Mouse (Mus musculus) testis, adult 10 weeks (tissue): ENCODE results near the gene Dis3. TPM values are rescaled to one million over a fixed set of nuclear protein-coding genes. Genes with fewer than 3 reads are reported as not detected.

Source experiments
- polyA plus RNA-seq: library from polyadenylated mRNA; stranded (reverse); fragments of 350-450 nt; fragmentation: Illumina TruSeq; extraction: RNeasy Lipid Tissue Mini Kit (QIAGEN cat#74804); gene quantifications from one replicate; pipeline ENCODE4 v1.2.3, GENCODE M21; 2014; ENCODE audit warnings: low read depth, low replicate concordance

The Dis3 gene
- 145 TPM for polyA plus RNA-seq

GRCm38 (mm10) chr14:99099267-99099966 is at the start of gene Dis3, which contains the start of gene Pibf1:
Gene Dis3, minus strand, starts transcription at chr14:99099770.
Gene Pibf1, plus strand, starts transcription at chr14:99099424.

GRCm38 (mm10) chr14:99046031-99046781 is 53.4 kb downstream of the Dis3 start, which contains the start of the genes Mzt1 and Bora:
Gene Mzt1, minus strand, starts transcription at chr14:99046134.
Gene Bora, plus strand, starts transcription at chr14:99046222.

Other genes with a start within 250 kb of the Dis3 start
- gene Rpl36a-ps1, start 105.5 kb downstream of the Dis3 start, polyA plus RNA-seq, result 3.0 TPM
- gene Mzt1, start 53.6 kb downstream of the Dis3 start, polyA plus RNA-seq, result 46.3 TPM
- 57.2 TPM for gene Bora, start 53.5 kb downstream of the Dis3 start, polyA plus RNA-seq
- 109 TPM for gene Pibf1, start 346 bp downstream of the Dis3 start, polyA plus RNA-seq
- 6.6 TPM for gene Klf5, start 198.9 kb upstream of the Dis3 start, polyA plus RNA-seq